Mouse (Mus musculus): ENCODE measurements around the gene Mthfd1. TPM values are rescaled to one million over a fixed set of nuclear protein-coding genes. Genes with fewer than 3 reads are reported as not detected.

Gene Mthfd1
- polyA plus RNA-seq, 1 experiment from 2014 or later, result 85.5 TPM

DNA sequence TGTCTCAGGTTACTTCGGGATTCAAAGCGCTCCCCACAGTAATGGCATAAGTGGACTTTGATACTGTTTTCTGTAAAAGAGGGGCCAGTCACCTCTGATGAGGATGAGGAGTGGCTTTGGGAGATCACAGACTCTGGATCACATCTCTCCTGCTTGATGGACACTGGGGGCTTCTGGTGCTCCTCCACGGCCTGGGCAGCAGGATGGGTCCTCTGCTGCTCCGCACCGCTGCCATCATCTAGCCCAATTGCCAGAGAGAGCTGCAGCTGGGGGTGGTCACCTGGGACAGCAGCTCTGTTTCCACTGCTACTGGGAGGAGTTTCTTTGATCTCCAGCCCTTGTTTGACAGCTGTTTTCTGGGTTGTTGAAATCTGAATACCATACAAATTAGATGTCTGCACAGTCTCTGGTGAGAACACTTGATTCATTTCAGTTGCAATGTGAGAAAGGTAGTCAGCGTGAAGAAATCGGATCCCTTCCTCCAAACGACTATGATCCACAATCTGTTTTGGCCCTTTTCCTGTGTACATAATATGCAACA, 94.7 kb downstream of the Mthfd1 start:
- H3K36me3 ChIP-seq (replicated peaks; ENCODE audit: control insufficient read depth, insufficient read depth, low read depth, low read length), result peaks cover 3% of the 10 kb centered on the region

DNA sequence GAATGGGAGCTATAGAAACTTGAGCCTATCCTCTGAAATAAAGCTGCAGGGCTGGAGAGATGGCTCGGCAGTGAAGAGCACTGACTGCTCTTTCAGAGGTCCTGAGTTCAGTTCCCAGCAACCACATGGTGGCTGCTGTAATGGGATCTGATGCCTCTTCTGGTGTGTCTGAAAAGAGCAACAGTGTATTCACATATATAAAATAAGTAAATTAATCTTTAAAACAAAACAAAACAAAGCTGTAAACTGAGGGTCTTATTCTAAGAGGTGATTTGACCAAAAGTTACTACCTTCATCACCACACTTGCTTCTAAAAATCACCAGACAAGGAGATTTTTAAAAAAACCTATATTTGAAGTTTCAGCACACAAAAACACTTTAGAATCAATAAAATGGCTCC, 105.8 kb downstream of the Mthfd1 start:
- no peak overlapping the region for H3K27ac ChIP-seq (replicated peaks; ENCODE audit: low read depth, low read length)
- H3K4me1 ChIP-seq (ENCODE audit: control insufficient read depth, insufficient read depth, low read length), result no peaks in the 10 kb centered on the region
- ATAC-seq (replicated peaks; ENCODE audit: insufficient number of reproducible peaks, low FRiP score, low TSS enrichment, low read depth), result no peak
- H3K27me3 ChIP-seq (ENCODE audit: control insufficient read depth, insufficient read depth, low read length), result no peaks in the 10 kb centered on the region
- no peaks in the 10 kb centered on the region for H3K9me3 ChIP-seq (replicated peaks; ENCODE audit: control insufficient read depth, low read length)
- no peak for DNase-seq (ENCODE audit: low spot score)
- no peak overlapping the region for H3K4me3 ChIP-seq (ENCODE audit: low read depth, low read length)
- 57% methylated on average over 1 of the region's 1 CpGs for WGBS
- no peak overlapping the region for H3K9ac ChIP-seq (replicated peaks; ENCODE audit: low read length)
- H3K36me3 ChIP-seq (replicated peaks; ENCODE audit: control insufficient read depth, insufficient read depth, low read depth, low read length), result no peaks in the 10 kb centered on the region
- H3K4me2 ChIP-seq (ENCODE audit: low read depth, low read length), result no peak overlapping the region

More for the DNA sequence above, 94.7 kb downstream of the Mthfd1 start:
- Histone ChIP-seq H3K9ac (replicated peaks; ENCODE audit: low read length) (peak overlapping the region; percentile 18; the same call in 1 of the 2 replicates), H3K27me3 (ENCODE audit: control insufficient read depth, insufficient read depth, low read length) (no peaks in the 10 kb centered on the region), H3K9me3 (replicated peaks; ENCODE audit: control insufficient read depth, low read length) (no peaks in the 10 kb centered on the region), H3K4me3 (ENCODE audit: low read depth, low read length) (no peak overlapping the region), H3K4me2 (ENCODE audit: low read depth, low read length) (no peak overlapping the region), H3K27ac (replicated peaks; ENCODE audit: low read depth, low read length) (no peak overlapping the region), H3K4me1 (ENCODE audit: control insufficient read depth, insufficient read depth, low read length) (no peaks in the 10 kb centered on the region)
- peak; percentile 28 for DNase-seq (ENCODE audit: low spot score)
- no peak for ATAC-seq (replicated peaks; ENCODE audit: insufficient number of reproducible peaks, low FRiP score, low TSS enrichment, low read depth)
- WGBS, result 66% methylated on average over 8 of the region's 8 CpGs

GRCm38 (mm10) chr12:76361405-76362302, 106.6 kb downstream of the Mthfd1 start:
- H3K4me2 ChIP-seq (ENCODE audit: low read depth, low read length), result no peak overlapping the region
- no peaks in the 10 kb centered on the region for H3K27me3 ChIP-seq (ENCODE audit: control insufficient read depth, insufficient read depth, low read length)
- H3K9ac ChIP-seq (replicated peaks; ENCODE audit: low read length), result no peak overlapping the region
- no peaks in the 10 kb centered on the region for H3K9me3 ChIP-seq (replicated peaks; ENCODE audit: control insufficient read depth, low read length)
- no peak overlapping the region for H3K4me3 ChIP-seq (ENCODE audit: low read depth, low read length)
- DNase-seq (ENCODE audit: low spot score), result peak; percentile 14
- ATAC-seq (replicated peaks; ENCODE audit: insufficient number of reproducible peaks, low FRiP score, low TSS enrichment, low read depth), result no peak
- no peaks in the 10 kb centered on the region for H3K4me1 ChIP-seq (ENCODE audit: control insufficient read depth, insufficient read depth, low read length)
- no peak overlapping the region for H3K27ac ChIP-seq (replicated peaks; ENCODE audit: low read depth, low read length)
- H3K36me3 ChIP-seq (replicated peaks; ENCODE audit: control insufficient read depth, insufficient read depth, low read depth, low read length), result no peaks in the 10 kb centered on the region
- 64% methylated on average over 9 of the region's 9 CpGs for WGBS

GRCm38 (mm10) chr12:76362303-76362676, 107.2 kb downstream of the Mthfd1 start:
- Histone ChIP-seq H3K4me1 (ENCODE audit: control insufficient read depth, insufficient read depth, low read length) (no peaks in the 10 kb centered on the region; the same call in 1 of the 2 replicates), H3K9ac (replicated peaks; ENCODE audit: low read length) (no peak overlapping the region), H3K4me3 (ENCODE audit: low read depth, low read length) (no peak overlapping the region), H3K27ac (replicated peaks; ENCODE audit: low read depth, low read length) (no peak overlapping the region), H3K27me3 (ENCODE audit: control insufficient read depth, insufficient read depth, low read length) (no peaks in the 10 kb centered on the region), H3K36me3 (replicated peaks; ENCODE audit: control insufficient read depth, insufficient read depth, low read depth, low read length) (no peaks in the 10 kb centered on the region), H3K4me2 (ENCODE audit: low read depth, low read length) (no peak overlapping the region), H3K9me3 (replicated peaks; ENCODE audit: control insufficient read depth, low read length) (no peaks in the 10 kb centered on the region)
- ATAC-seq (replicated peaks; ENCODE audit: insufficient number of reproducible peaks, low FRiP score, low TSS enrichment, low read depth) (no peak), DNase-seq (ENCODE audit: low spot score) (no peak)
- 87% methylated on average over 9 of the region's 9 CpGs for WGBS

DNA sequence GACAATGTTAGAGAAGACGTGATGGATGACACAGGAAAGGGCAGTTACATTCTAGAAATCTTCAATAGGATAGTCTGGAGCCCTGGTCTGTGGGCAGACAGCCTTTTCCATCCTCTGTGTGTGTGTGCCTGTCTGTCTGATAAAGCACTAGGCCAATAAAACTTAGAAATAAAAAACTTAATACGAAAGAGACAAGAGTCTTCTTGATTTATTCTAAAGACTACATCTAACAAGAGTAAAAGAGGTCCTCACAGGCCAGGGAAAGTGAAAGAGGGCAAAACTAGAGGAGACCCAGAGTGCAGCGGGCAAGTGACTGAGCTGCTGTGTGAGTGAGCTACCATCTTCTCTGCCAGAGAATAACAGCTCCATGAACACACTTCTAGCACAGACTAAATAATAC, 111.2 kb downstream of the Mthfd1 start:
- no peak for DNase-seq (ENCODE audit: low spot score)

DNA sequence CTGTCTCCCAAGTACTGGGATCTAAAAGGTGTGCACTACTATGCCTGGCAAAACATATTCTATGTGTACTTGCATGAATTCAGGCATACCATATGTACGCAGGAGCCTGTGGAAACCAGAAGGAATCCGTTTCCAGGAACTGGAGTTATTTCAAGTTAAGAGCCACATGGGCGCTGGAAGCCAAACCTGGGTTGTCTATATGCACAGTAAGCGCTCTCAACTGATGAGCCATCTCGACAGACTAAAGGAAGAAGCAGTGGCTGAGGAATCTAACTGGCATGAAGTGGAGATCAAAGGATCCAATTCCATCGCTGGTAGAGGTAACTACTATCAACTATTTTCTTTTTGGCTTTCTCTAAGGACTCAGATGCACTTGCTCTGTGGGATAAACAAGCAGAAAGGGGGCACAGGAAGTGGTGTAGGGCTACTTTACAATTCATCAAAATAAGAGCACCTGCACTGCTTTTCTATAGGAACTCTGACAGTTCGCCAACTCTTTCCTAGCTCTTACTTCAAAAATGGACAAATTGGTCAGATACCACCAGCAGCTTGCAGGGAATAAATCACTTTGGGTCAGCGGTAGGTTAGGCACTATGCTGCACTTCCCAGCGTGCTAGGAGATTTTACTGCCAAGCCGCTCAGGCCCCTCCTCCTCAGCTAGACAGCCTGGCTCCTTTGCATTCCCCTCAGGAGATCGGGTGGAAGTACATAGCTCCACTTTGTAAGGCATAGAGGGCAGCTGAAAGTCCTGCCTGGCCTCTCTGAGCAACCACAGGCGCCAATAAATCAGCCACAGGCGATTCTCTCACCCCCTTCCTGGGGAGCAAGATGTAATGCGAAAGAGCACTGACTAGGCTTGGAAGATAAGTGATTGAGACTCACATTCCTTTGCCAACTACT, 112.2 kb downstream of the Mthfd1 start:
- no peaks in the 10 kb centered on the region for H3K27me3 ChIP-seq (ENCODE audit: control insufficient read depth, insufficient read depth, low read length)
- peak overlapping the region; percentile 3; the same call in 1 of the 2 replicates for H3K4me3 ChIP-seq (ENCODE audit: low read depth, low read length)
- ATAC-seq (replicated peaks; ENCODE audit: insufficient number of reproducible peaks, low FRiP score, low TSS enrichment, low read depth) (no peak), DNase-seq (ENCODE audit: low spot score) (peak; percentile 23)
- H3K4me2 ChIP-seq (ENCODE audit: low read depth, low read length), result peak overlapping the region; percentile 87
- no peaks in the 10 kb centered on the region for H3K36me3 ChIP-seq (replicated peaks; ENCODE audit: control insufficient read depth, insufficient read depth, low read depth, low read length)
- no peaks in the 10 kb centered on the region for H3K9me3 ChIP-seq (replicated peaks; ENCODE audit: control insufficient read depth, low read length)
- H3K9ac ChIP-seq (replicated peaks; ENCODE audit: low read length), result peak overlapping the region; percentile 28; the same call in 1 of the 2 replicates
- WGBS, result 28% methylated on average over 14 of the region's 14 CpGs
- H3K27ac ChIP-seq (replicated peaks; ENCODE audit: low read depth, low read length), result no peak overlapping the region
- peaks cover 10% of the 10 kb centered on the region for H3K4me1 ChIP-seq (ENCODE audit: control insufficient read depth, insufficient read depth, low read length)

More for the DNA sequence above, 111.2 kb downstream of the Mthfd1 start:
- H3K4me3 ChIP-seq (ENCODE audit: low read depth, low read length), result no peak overlapping the region
- H3K9ac ChIP-seq (replicated peaks; ENCODE audit: low read length), result no peak overlapping the region
- H3K27ac ChIP-seq (replicated peaks; ENCODE audit: low read depth, low read length), result no peak overlapping the region
- no peak for ATAC-seq (replicated peaks; ENCODE audit: insufficient number of reproducible peaks, low FRiP score, low TSS enrichment, low read depth)
- H3K36me3 ChIP-seq (replicated peaks; ENCODE audit: control insufficient read depth, insufficient read depth, low read depth, low read length), result no peaks in the 10 kb centered on the region
- no peaks in the 10 kb centered on the region for H3K9me3 ChIP-seq (replicated peaks; ENCODE audit: control insufficient read depth, low read length)
- 89% methylated on average over 3 of the region's 3 CpGs for WGBS
- peaks cover 10% of the 10 kb centered on the region for H3K4me1 ChIP-seq (ENCODE audit: control insufficient read depth, insufficient read depth, low read length)
- no peak overlapping the region for H3K4me2 ChIP-seq (ENCODE audit: low read depth, low read length)
- no peaks in the 10 kb centered on the region for H3K27me3 ChIP-seq (ENCODE audit: control insufficient read depth, insufficient read depth, low read length)

DNA sequence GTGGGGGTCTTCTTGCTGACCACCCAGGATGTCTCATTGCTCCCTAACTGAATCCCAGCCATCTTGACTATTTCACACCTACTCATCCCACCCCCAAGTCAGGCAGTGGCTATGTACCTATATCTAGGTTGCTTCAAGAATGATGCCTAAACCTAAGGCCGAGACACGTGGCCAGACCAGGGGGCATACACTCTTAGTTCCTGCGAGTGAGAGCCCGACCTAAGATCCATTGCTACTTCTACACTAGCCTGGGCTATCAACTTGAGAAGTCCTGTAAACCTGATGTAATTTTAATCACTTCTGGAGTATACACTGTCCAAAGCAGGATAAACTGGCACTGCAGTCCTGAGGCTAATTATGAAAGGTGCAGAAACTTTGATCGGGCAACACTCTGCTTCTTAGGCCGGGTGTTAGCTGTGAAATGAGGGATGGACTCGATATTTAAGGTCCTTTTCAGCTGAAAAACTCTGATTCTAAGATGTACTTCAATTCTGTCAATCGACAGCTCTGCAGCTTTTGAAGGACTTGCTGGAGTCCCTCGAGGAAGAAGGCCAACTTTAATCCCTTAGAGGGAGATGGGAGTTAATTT, 113.2 kb downstream of the Mthfd1 start:
- Histone ChIP-seq H3K9me3 (replicated peaks; ENCODE audit: control insufficient read depth, low read length) (no peaks in the 10 kb centered on the region), H3K36me3 (replicated peaks; ENCODE audit: control insufficient read depth, insufficient read depth, low read depth, low read length) (no peaks in the 10 kb centered on the region), H3K27me3 (ENCODE audit: control insufficient read depth, insufficient read depth, low read length) (no peaks in the 10 kb centered on the region), H3K27ac (replicated peaks; ENCODE audit: low read depth, low read length) (0 out of 2 replicates have a peak overlapping the region, but pooled peaks have one; percentile 35), H3K9ac (replicated peaks; ENCODE audit: low read length) (peak overlapping the region; percentile 96), H3K4me1 (ENCODE audit: control insufficient read depth, insufficient read depth, low read length) (peaks cover 10% of the 10 kb centered on the region), H3K4me2 (ENCODE audit: low read depth, low read length) (peak overlapping the region; percentile 87), H3K4me3 (ENCODE audit: low read depth, low read length) (peak overlapping the region; percentile 97)
- DNase-seq (ENCODE audit: low spot score) (peak; percentile 20), ATAC-seq (replicated peaks; ENCODE audit: insufficient number of reproducible peaks, low FRiP score, low TSS enrichment, low read depth) (no peak)
- 9% methylated on average over 9 of the region's 9 CpGs for WGBS
